Mouse (Mus musculus) CH12.LX (cell line): ENCODE measurements around the gene Pacs2.

Experiments used
- BHLHE40 ChIP-seq: IDR thresholded peaks from 2 replicates; pipeline ENCODE4 v1.6.1; 2011; ENCODE audit warnings: mild to moderate bottlenecking, low read depth, low read length, improper control_type of control experiment
- CHD2 ChIP-seq: IDR thresholded peaks from 2 replicates; pipeline ENCODE4 v1.6.1; 2011; ENCODE audit warnings: low read length, improper control_type of control experiment
- CTCF ChIP-seq, 2 experiments: IDR thresholded peaks in 1 of 2; conservative IDR thresholded peaks in 1 of 2; 2 replicates each; pipeline ENCODE4 v1.5.1; 2011 to 2012; ENCODE audit warnings: low read depth in 2 of 2, low read length in 2 of 2, improper control_type of control experiment in 1 of 2, inconsistent platforms in 1 of 2, mild to moderate bottlenecking in 1 of 2, moderate library complexity in 1 of 2
- JUND ChIP-seq: conservative IDR thresholded peaks from 2 replicates; pipeline ENCODE4 v1.6.1; 2011; ENCODE audit warnings: low read depth, low read length, improper control_type of control experiment
- KAT2A ChIP-seq: IDR thresholded peaks from 2 replicates; pipeline ENCODE4 v1.6.1; 2012; ENCODE audit warnings: low read length, improper control_type of control experiment, inconsistent platforms; ENCODE audit not compliant: insufficient replicate concordance
- MAFK ChIP-seq: IDR thresholded peaks from 2 replicates; pipeline ENCODE4 v1.6.1; 2011; ENCODE audit warnings: low read length, improper control_type of control experiment; ENCODE audit not compliant: insufficient replicate concordance
- MAX ChIP-seq: IDR thresholded peaks from 2 replicates; pipeline ENCODE4 v1.6.1; 2011; ENCODE audit warnings: low read length, improper control_type of control experiment
- MAZ ChIP-seq: IDR thresholded peaks from 2 replicates; pipeline ENCODE4 v1.6.1; 2012; ENCODE audit warnings: low read depth, mild to moderate bottlenecking, inconsistent platforms, low read length, improper control_type of control experiment, moderate library complexity
- POLR2A ChIP-seq: IDR thresholded peaks from 2 replicates; pipeline ENCODE4 v1.6.1; 2011; ENCODE audit warnings: low read depth, mild to moderate bottlenecking, improper control_type of control experiment, low read length
- SMC3 ChIP-seq: IDR thresholded peaks from 2 replicates; pipeline ENCODE4 v1.6.1; 2011; ENCODE audit warnings: low read depth, low read length, improper control_type of control experiment
- USF1 ChIP-seq: IDR thresholded peaks from 2 replicates; pipeline ENCODE4 v1.6.1; 2014; ENCODE audit warnings: low read depth, mild to moderate bottlenecking, inconsistent platforms, low read length, improper control_type of control experiment
- ZC3H11A ChIP-seq: IDR thresholded peaks from 2 replicates; pipeline ENCODE4 v1.6.1; 2012; ENCODE audit warnings: low read depth, mild to moderate bottlenecking, inconsistent platforms, low read length, improper control_type of control experiment
- ZNF384 ChIP-seq: IDR thresholded peaks from 2 replicates; pipeline ENCODE4 v1.6.1; 2012; ENCODE audit warnings: low read depth, low read length, improper control_type of control experiment, inconsistent platforms

DNA sequence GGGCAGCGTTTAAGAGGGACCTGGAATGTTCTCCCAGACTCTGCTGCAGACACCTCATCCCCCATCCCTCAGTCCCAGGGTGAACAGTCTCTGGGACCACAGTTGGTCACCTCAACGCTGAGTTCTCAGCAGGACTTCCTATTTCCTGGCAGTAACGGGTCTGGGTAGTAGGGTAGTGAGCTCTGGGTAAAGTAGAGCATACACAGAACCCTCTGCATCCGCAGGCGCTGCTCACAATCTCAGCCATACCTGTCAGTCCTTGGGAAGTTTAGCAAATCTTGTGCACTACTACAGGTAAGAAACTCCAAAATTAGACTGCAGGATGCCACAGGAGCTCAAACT, 13.2 kb upstream of the Pacs2 start:
- TF ChIP-seq MAFK (no peak), SMC3 (no peak), JUND (no peak), ZC3H11A (no peak), BHLHE40 (no peak), POLR2A (no peak), USF1 (no peak), CTCF (conservative IDR thresholded peaks at IDR 0.05 in 1 of 2, IDR thresholded peaks at IDR 0.05 in 1 of 2; ENCODE audit: low read depth in 2 of 2, low read length in 2 of 2) (no peak), MAX (no peak), CHD2 (no peak), KAT2A (no peak), ZNF384 (no peak), MAZ (no peak)
